Comparison of ENCODE assay signal across 22 mouse cellular contexts in the genomic region with DNA sequence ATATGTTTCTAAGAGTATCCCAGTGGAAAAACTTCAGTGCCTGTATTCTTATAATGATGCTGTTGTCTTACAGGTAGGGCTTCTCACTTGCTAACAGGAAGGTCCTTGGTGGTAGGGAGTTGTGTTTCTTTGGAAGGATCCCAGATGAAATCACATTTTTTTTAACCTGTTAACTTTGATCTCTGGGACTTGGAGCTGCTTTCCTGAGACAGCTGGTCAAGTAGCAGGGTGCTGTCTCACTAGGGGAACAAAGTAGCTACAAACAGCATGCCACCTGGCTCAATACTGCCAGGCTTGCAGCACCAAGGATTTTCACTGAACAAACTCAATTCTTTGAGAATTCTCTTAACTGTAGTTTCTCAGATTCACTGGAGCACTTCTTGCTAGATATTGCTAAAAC. TPM values are rescaled to one million over a fixed set of nuclear protein-coding genes. Genes with fewer than 3 reads are reported as not detected.
DNase-seq lines count a peak whose midpoint lies in the region; TF ChIP-seq lines count a peak whose summit lies in the region.
"Had no signal": no experiment of that assay in that cellular context is flagged by ENCODE, and none has a peak within 500 bp of the region (broad histone marks: within the 10 kb centered on the region; RNA-seq: fewer than 3 reads in every experiment).

No protein-coding gene starts in this region.

- H3K4me3 ChIP-seq in kidney, adult 2 months (ENCODE audit: insufficient read depth, low read depth, low read length): no peak overlapping the region
- no peak overlapping the region for H3K4me3 ChIP-seq in cerebellum, adult 2 months (replicated peaks; ENCODE audit: insufficient read depth, low read depth, low read length)
- H3K4me3 ChIP-seq: embryonic facial prominence, embryonic 13.5 days; erythroblast, embryonic 14.5 days; forebrain, embryonic 12.5 days; heart, embryonic 15.5 days; midbrain, embryonic 12.5 days had no signal

- DNase-seq in kidney, adult 2 months: peak; percentile 51
- no peak for DNase-seq in kidney, postnatal 36 days
- peak; percentile 59 for DNase-seq in cerebellum, adult 11 months
- DNase-seq in cerebellum, adult 2 months: peak; percentile 72 to 87
- peak; percentile 75 to 78 for DNase-seq in cerebellum, postnatal 25 days
- DNase-seq in natural killer cell, adult 2 months (ENCODE audit: low spot score in 2 of 2): no peak
- no peak for DNase-seq in embryo, embryonic 10.5 days (ENCODE audit: low spot score)
- DNase-seq: B cell, adult 2 months; embryo, embryonic 11 days; heart, postnatal 4 days; lung, adult 2 months; lung, postnatal 14 days; thymus, postnatal 25 days had no signal

- no peak for TF ChIP-seq CTCF in kidney, adult 2 months (conservative IDR thresholded peaks at IDR 0.05; ENCODE audit: insufficient read depth, insufficient read length, low read depth, low read length)
- TF ChIP-seq CTCF in cerebellum, adult 2 months (IDR thresholded peaks at IDR 0.05; ENCODE audit: borderline replicate concordance, insufficient read depth, low read depth, low read length): no peak

- H3K27me3 ChIP-seq in kidney, adult 2 months (replicated peaks; ENCODE audit: control insufficient read depth, insufficient read depth, low read length): no peaks in the 10 kb centered on the region
- H3K27me3 ChIP-seq in cerebellum, adult 2 months (ENCODE audit: control insufficient read depth, insufficient read depth, low read length): no peaks in the 10 kb centered on the region
- H3K27me3 ChIP-seq: CH12.LX; embryonic facial prominence, embryonic 13.5 days; heart, embryonic 15.5 days; Patski had no signal

- no peak for TF ChIP-seq POLR2A in kidney, adult 2 months (IDR thresholded peaks at IDR 0.05; ENCODE audit: low read depth, low read length)
- TF ChIP-seq POLR2A in cerebellum, adult 2 months (IDR thresholded peaks at IDR 0.05; ENCODE audit: borderline replicate concordance, insufficient read depth, low read length): no peak

- H3K4me1 ChIP-seq in kidney, adult 2 months (ENCODE audit: control insufficient read depth, insufficient read depth, low read length): peaks cover 26% of the 10 kb centered on the region
- peaks cover 17% of the 10 kb centered on the region for H3K4me1 ChIP-seq in cerebellum, adult 2 months (ENCODE audit: control insufficient read depth, insufficient read depth, low read length)

- H3K36me3 ChIP-seq in kidney, adult 2 months (ENCODE audit: control insufficient read depth, insufficient read depth, low read length): no peaks in the 10 kb centered on the region; the same call in 1 of the 2 replicates
- H3K36me3 ChIP-seq: forebrain, embryonic 12.5 days; heart, embryonic 15.5 days had no signal

- H3K27ac ChIP-seq in kidney, adult 2 months (ENCODE audit: insufficient read depth, low read depth, low read length): no peak overlapping the region; the same call in 1 of the 2 replicates
- no peak overlapping the region; the same call in 1 of the 2 replicates for H3K27ac ChIP-seq in cerebellum, adult 2 months (ENCODE audit: insufficient read depth, low read length)
- H3K27ac ChIP-seq: embryonic facial prominence, embryonic 13.5 days; forebrain, embryonic 12.5 days; heart, embryonic 15.5 days; hindbrain, embryonic 14.5 days; kidney, postnatal 0 days; midbrain, embryonic 12.5 days had no signal

RNA-seq across cellular contexts. Expression of a gene that starts 10.4 kb away (rescaled TPM):
- polyA plus RNA-seq in kidney, adult 2 months (2012; rRNA removed): 106 and 131 TPM in 2 replicates
- polyA plus RNA-seq in cerebellum, adult 2 months (2012; rRNA removed): 21.6 and 22.3 TPM in 2 replicates

RNA-seq across cellular contexts. Expression of a gene that starts 37.2 kb away (rescaled TPM):
- 8.3 and 13.2 TPM in 2 replicates for polyA plus RNA-seq in kidney, adult 2 months (2012; rRNA removed)
- 35.5 and 41.3 TPM in 2 replicates for polyA plus RNA-seq in cerebellum, adult 2 months (2012; rRNA removed)

Comparison
In these comparisons a context has a peak if more than half of its experiments do, and no peak if none do; other contexts are left out.
1. DNase-seq: peak in kidney, adult 2 months (single experiment), cerebellum, adult 11 months (single experiment), cerebellum, adult 2 months (2 of 2) and cerebellum, postnatal 25 days (2 of 2); none in kidney, postnatal 36 days (0 of 2), natural killer cell, adult 2 months (0 of 2) and embryo, embryonic 10.5 days (single experiment).